Comparison of ENCODE assay signal across 8 mouse cellular contexts in the genomic region with DNA sequence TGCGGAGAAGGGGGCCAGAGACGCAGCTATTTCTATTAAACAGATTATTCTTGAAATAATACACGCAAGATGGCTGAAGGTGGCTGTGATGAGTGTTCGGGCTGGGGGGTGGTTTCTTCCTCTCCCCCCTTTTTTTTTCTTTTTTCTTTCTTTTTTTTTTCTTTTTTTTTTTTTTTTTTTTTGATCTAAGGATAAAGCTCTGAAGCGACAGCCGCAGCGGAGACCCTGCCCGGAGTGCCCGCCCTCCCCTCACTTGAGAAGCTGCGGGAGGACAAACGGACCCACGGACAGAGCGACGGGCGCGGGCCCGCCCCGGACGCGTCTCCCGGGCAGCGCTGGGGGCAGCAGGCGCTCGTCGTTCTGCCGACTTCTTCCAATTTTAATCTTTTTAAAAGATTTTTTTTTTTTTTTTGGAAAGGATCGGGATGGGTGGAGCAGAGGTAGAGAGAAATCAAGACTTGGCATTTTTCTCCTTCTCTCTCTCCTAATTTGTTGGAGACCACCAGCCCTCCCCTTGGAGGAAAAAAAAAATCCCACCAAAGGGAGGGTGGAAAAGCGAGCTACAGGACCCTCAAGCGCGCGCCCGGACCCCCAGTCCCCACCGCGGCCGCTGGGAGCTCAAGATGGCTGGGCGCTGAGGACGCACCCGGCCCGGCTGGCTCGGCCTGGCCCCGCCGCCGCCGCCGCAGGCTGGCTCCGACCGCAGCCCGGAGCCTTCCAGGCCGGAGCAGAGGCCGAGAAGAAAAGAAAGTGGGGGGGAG. TPM values are rescaled to one million over a fixed set of nuclear protein-coding genes. Genes with fewer than 3 reads are reported as not detected.
DNase-seq lines count a peak whose midpoint lies in the region; ATAC-seq and TF ChIP-seq lines count a peak whose summit lies in the region.

No protein-coding gene starts in this region.

- H3K4me3 ChIP-seq in heart, embryonic 10.5 days, result peak overlapping the region; percentile 94
- peak overlapping the region; percentile 92 for H3K4me3 ChIP-seq in ES-Bruce4 (ENCODE audit: low read depth, low read length)
- peak overlapping the region; percentile 85 for H3K4me3 ChIP-seq in heart, embryonic 11.5 days (ENCODE audit: low read depth, low read length)
- peak overlapping the region; percentile 88 for H3K4me3 ChIP-seq in limb, embryonic 12.5 days (replicated peaks)
- peak overlapping the region; percentile 99 for H3K4me3 ChIP-seq in neural tube, embryonic 12.5 days

- H3K4me1 ChIP-seq in heart, embryonic 10.5 days, result peaks cover 33% of the 10 kb centered on the region
- peaks cover 2% of the 10 kb centered on the region for H3K4me1 ChIP-seq in ES-Bruce4 (ENCODE audit: control insufficient read depth, insufficient read depth, low read length)
- peaks cover 17% of the 10 kb centered on the region for H3K4me1 ChIP-seq in heart, embryonic 11.5 days (ENCODE audit: control insufficient read depth, insufficient read depth, low read length)
- H3K4me1 ChIP-seq in limb, embryonic 12.5 days (replicated peaks), result peaks cover 34% of the 10 kb centered on the region
- H3K4me1 ChIP-seq in neural tube, embryonic 12.5 days, result peaks cover 16% of the 10 kb centered on the region

- H3K9me3 ChIP-seq in heart, embryonic 10.5 days, result no peaks in the 10 kb centered on the region
- no peaks in the 10 kb centered on the region for H3K9me3 ChIP-seq in ES-Bruce4 (replicated peaks; ENCODE audit: control insufficient read depth, insufficient read depth, low read length, poor library complexity, severe bottlenecking)
- H3K9me3 ChIP-seq in heart, embryonic 11.5 days (replicated peaks; ENCODE audit: control insufficient read depth, low read length), result no peaks in the 10 kb centered on the region
- H3K9me3 ChIP-seq in limb, embryonic 12.5 days, result no peaks in the 10 kb centered on the region
- no peaks in the 10 kb centered on the region for H3K9me3 ChIP-seq in neural tube, embryonic 12.5 days

- H3K27me3 ChIP-seq in heart, embryonic 10.5 days (ENCODE audit: insufficient read depth, poor library complexity, severe bottlenecking), result no peaks in the 10 kb centered on the region
- no peaks in the 10 kb centered on the region for H3K27me3 ChIP-seq in ES-Bruce4 (ENCODE audit: control insufficient read depth, insufficient read depth, low read length, poor library complexity, severe bottlenecking)
- no peaks in the 10 kb centered on the region for H3K27me3 ChIP-seq in heart, embryonic 11.5 days (ENCODE audit: control insufficient read depth, insufficient read depth, low read length)
- H3K27me3 ChIP-seq in limb, embryonic 12.5 days, result no peaks in the 10 kb centered on the region
- no peaks in the 10 kb centered on the region for H3K27me3 ChIP-seq in neural tube, embryonic 12.5 days (replicated peaks)

- peak overlapping the region; percentile 99 for H3K27ac ChIP-seq in heart, embryonic 10.5 days
- peak overlapping the region; percentile 88 for H3K27ac ChIP-seq in ES-Bruce4 (ENCODE audit: insufficient read depth, low read length)
- peak overlapping the region; percentile 99 for H3K27ac ChIP-seq in heart, embryonic 11.5 days (ENCODE audit: low read depth, low read length)
- H3K27ac ChIP-seq in limb, embryonic 12.5 days, result peak overlapping the region; percentile 98
- H3K27ac ChIP-seq in neural tube, embryonic 12.5 days, result peak overlapping the region; percentile 100

- under 1% methylated on average over 50 of the region's 50 CpGs for WGBS in heart, embryonic 10.5 days
- under 1% methylated on average over 43 of the region's 50 CpGs for WGBS in heart, embryonic 11.5 days (ENCODE audit: insufficient replicate concordance)
- under 1% methylated on average over 50 of the region's 50 CpGs for WGBS in limb, embryonic 12.5 days
- under 1% methylated on average over 36 of the region's 50 CpGs for WGBS in neural tube, embryonic 12.5 days

- TF ChIP-seq POLR2A in ES-Bruce4 (IDR thresholded peaks at IDR 0.05; ENCODE audit: insufficient read depth, low read length), result no peak

- H3K36me3 ChIP-seq in heart, embryonic 10.5 days, result peaks cover 12% of the 10 kb centered on the region
- no peaks in the 10 kb centered on the region for H3K36me3 ChIP-seq in ES-Bruce4 (ENCODE audit: control insufficient read depth, insufficient read depth, low read length, poor library complexity, severe bottlenecking)
- H3K36me3 ChIP-seq in heart, embryonic 11.5 days (ENCODE audit: control insufficient read depth, insufficient read depth, low read length), result peaks cover 3% of the 10 kb centered on the region
- H3K36me3 ChIP-seq in limb, embryonic 12.5 days, result peaks cover 6% of the 10 kb centered on the region
- H3K36me3 ChIP-seq in neural tube, embryonic 12.5 days, result peaks cover 10% of the 10 kb centered on the region

- no peak for ATAC-seq in heart, embryonic 11.5 days (replicated peaks; ENCODE audit: insufficient number of reproducible peaks, low FRiP score, low TSS enrichment)
- ATAC-seq in limb, embryonic 12.5 days (ENCODE audit: insufficient number of reproducible peaks, insufficient read depth, low FRiP score, low TSS enrichment, low read depth), result no peak
- ATAC-seq in neural tube, embryonic 12.5 days (ENCODE audit: low FRiP score, low read depth), result no peak

- peak overlapping the region; percentile 94 for H3K9ac ChIP-seq in ES-Bruce4 (ENCODE audit: low read depth, poor library complexity, severe bottlenecking)
- H3K9ac ChIP-seq in heart, embryonic 11.5 days (ENCODE audit: low read depth, low read length), result peak overlapping the region; percentile 79
- peak overlapping the region; percentile 83 for H3K9ac ChIP-seq in limb, embryonic 12.5 days (replicated peaks)
- peak overlapping the region; percentile 100 for H3K9ac ChIP-seq in neural tube, embryonic 12.5 days

- TF ChIP-seq EP300 in ES-Bruce4 (IDR thresholded peaks at IDR 0.05; ENCODE audit: insufficient read depth, low read depth, low read length), result no peak

- peak overlapping the region; percentile 98 for H3K4me2 ChIP-seq in heart, embryonic 11.5 days
- H3K4me2 ChIP-seq in limb, embryonic 12.5 days, result peak overlapping the region; percentile 99
- peak overlapping the region; percentile 96 for H3K4me2 ChIP-seq in neural tube, embryonic 12.5 days (replicated peaks)

- TF ChIP-seq CTCF in ES-Bruce4 (IDR thresholded peaks at IDR 0.05; ENCODE audit: low read depth, low read length), result no peak

- no peak for DNase-seq in heart, embryonic 10.5 days (ENCODE audit: low spot score)
- no peak for DNase-seq in heart, adult 9 months (ENCODE audit: low spot score in 2 of 2)
- peak; percentile 80 to 82 for DNase-seq in cerebellum, postnatal 10 days
- no peak for DNase-seq in ovary, postnatal 36 days (ENCODE audit: low spot score)

RNA-seq across cellular contexts. Expression of a gene that starts 0.7 kb away (rescaled TPM):
- 17.6 and 22.0 TPM in 2 replicates for polyA plus RNA-seq in heart, embryonic 10.5 days (2016; fragmentation: Nextera tagmentation; extraction: Ambion mirVana)
- polyA plus RNA-seq in ES-Bruce4 (2011; ENCODE audit: insufficient read depth, insufficient read length, low read depth, missing spikeins), result 14.2 and 16.3 TPM in 2 replicates
- 18.0 and 18.6 TPM in 2 replicates for polyA plus RNA-seq in heart, embryonic 11.5 days (2014; fragmentation: Nextera tagmentation; extraction: Ambion mirVana)
- 17.3 and 21.5 TPM in 2 replicates for polyA plus RNA-seq in limb, embryonic 12.5 days (2016; fragmentation: Nextera tagmentation; extraction: Ambion mirVana)
- 39.1 and 43.0 TPM in 2 replicates for polyA plus RNA-seq in neural tube, embryonic 12.5 days (2016; fragmentation: Nextera tagmentation; extraction: Ambion mirVana)

Comparison
In these comparisons a context has a peak if more than half of its experiments do, and no peak if none do; other contexts are left out.
1. DNase-seq: peak in cerebellum, postnatal 10 days (2 of 2); none in heart, embryonic 10.5 days (single experiment), heart, adult 9 months (0 of 2) and ovary, postnatal 36 days (single experiment).
2. Peak in every context shown above with its lines, with median percentiles within 50 percentile points of each other: H3K27ac ChIP-seq, H3K4me3 ChIP-seq, H3K9ac ChIP-seq and H3K4me2 ChIP-seq.